In the genomic region with DNA sequence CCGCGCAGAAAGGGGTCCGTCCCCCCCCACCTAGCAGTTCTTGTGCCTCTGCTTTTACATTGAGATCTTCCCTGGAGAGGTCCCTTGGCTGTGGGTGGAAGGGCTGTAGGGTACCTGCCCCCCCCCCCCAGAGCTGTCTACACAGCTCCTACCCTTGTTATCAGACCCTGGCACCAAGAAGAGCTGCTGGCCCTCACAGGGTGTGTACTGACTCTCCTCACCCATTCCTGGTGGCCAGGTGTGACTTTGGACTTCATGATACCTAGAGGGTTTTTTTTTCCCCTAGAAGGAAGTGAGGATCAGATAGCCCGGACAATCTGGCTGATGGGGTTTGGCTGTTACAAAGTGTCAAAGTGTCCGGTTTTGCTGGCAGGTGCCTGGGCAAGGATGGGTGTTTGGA, we compare ENCODE assay signal across 23 mouse cellular contexts. TPM values are rescaled to one million over a fixed set of nuclear protein-coding genes. Genes with fewer than 3 reads are reported as not detected.
A peak's percentile ranks its signal among the peaks of the same experiment; 100 is the strongest.
DNase-seq lines count a peak whose midpoint lies in the region; ATAC-seq and TF ChIP-seq lines count a peak whose summit lies in the region.
"Had no signal": no experiment of that assay in that cellular context is flagged by ENCODE, and none has a peak within 500 bp of the region (broad histone marks: within the 10 kb centered on the region; RNA-seq: fewer than 3 reads in every experiment).

No protein-coding gene starts in this region.

- 0 out of 2 replicates have a peak overlapping the region, but pooled peaks have one; percentile 87 for H3K4me2 ChIP-seq in embryonic facial prominence, embryonic 15.5 days (replicated peaks)
- H3K4me2 ChIP-seq in intestine, embryonic 14.5 days (ENCODE audit: low read length) = peak overlapping the region; percentile 78; the same call in 1 of the 2 replicates
- H3K4me2 ChIP-seq in intestine, postnatal 0 days (replicated peaks; ENCODE audit: low read depth) = peak overlapping the region; percentile 69
- H3K4me2 ChIP-seq: heart, embryonic 11.5 days; hindbrain, embryonic 14.5 days had no signal

- H3K27me3 ChIP-seq in embryonic facial prominence, embryonic 15.5 days = peaks cover 4% of the 10 kb centered on the region; the same call in 1 of the 2 replicates
- H3K27me3 ChIP-seq in embryonic facial prominence, embryonic 10.5 days (replicated peaks; ENCODE audit: low read depth, poor library complexity, severe bottlenecking) = peaks cover 52% of the 10 kb centered on the region
- no peaks in the 10 kb centered on the region for H3K27me3 ChIP-seq in intestine, embryonic 14.5 days (replicated peaks; ENCODE audit: control insufficient read depth, insufficient read depth, low read length)
- H3K27me3 ChIP-seq in intestine, postnatal 0 days (replicated peaks; ENCODE audit: control insufficient read depth, insufficient read depth, low read length) = no peaks in the 10 kb centered on the region

- H3K9me3 ChIP-seq in embryonic facial prominence, embryonic 15.5 days (replicated peaks) = no peaks in the 10 kb centered on the region
- no peaks in the 10 kb centered on the region for H3K9me3 ChIP-seq in embryonic facial prominence, embryonic 10.5 days
- no peaks in the 10 kb centered on the region for H3K9me3 ChIP-seq in intestine, embryonic 14.5 days (ENCODE audit: control insufficient read depth, low read length)
- H3K9me3 ChIP-seq in intestine, postnatal 0 days (ENCODE audit: control insufficient read depth) = no peaks in the 10 kb centered on the region

- ATAC-seq in embryonic facial prominence, embryonic 15.5 days (ENCODE audit: insufficient number of reproducible peaks, low FRiP score, low TSS enrichment, low read depth) = no peak
- no peak for ATAC-seq in intestine, embryonic 14.5 days (replicated peaks; ENCODE audit: low FRiP score, low TSS enrichment, low read depth)
- ATAC-seq in intestine, postnatal 0 days = peak; percentile 42
- ATAC-seq in monocyte, adult 5-6 weeks (replicated peaks; ENCODE audit: insufficient number of reproducible peaks, low FRiP score, low TSS enrichment, poor library complexity, severe bottlenecking) = no peak
- ATAC-seq: activated CD4-positive, CD25-positive, alpha-beta regulatory T cell, adult 4 months; forebrain, embryonic 14.5 days; forebrain, postnatal 0 days; hindbrain, postnatal 0 days had no signal

- no peak for TF ChIP-seq CTCF in intestine, postnatal 0 days (IDR thresholded peaks at IDR 0.05; ENCODE audit: low read depth)

- H3K9ac ChIP-seq in embryonic facial prominence, embryonic 15.5 days = no peak overlapping the region
- H3K9ac ChIP-seq in intestine, embryonic 14.5 days (ENCODE audit: low read length) = no peak overlapping the region
- H3K9ac ChIP-seq in intestine, postnatal 0 days (ENCODE audit: low read depth, low read length) = 0 out of 2 replicates have a peak overlapping the region, but pooled peaks have one; percentile 17
- H3K9ac ChIP-seq: forebrain, postnatal 0 days; hindbrain, embryonic 14.5 days had no signal

- H3K27ac ChIP-seq in embryonic facial prominence, embryonic 15.5 days (replicated peaks) = no peak overlapping the region
- no peak overlapping the region for H3K27ac ChIP-seq in embryonic facial prominence, embryonic 10.5 days (replicated peaks)
- no peak overlapping the region for H3K27ac ChIP-seq in intestine, embryonic 14.5 days (ENCODE audit: low read depth)
- peak overlapping the region; percentile 74 for H3K27ac ChIP-seq in intestine, postnatal 0 days (ENCODE audit: low read depth, low read length)
- H3K27ac ChIP-seq: gastrocnemius, adult 2 months; hindbrain, embryonic 14.5 days; hindbrain, postnatal 0 days had no signal

- H3K4me3 ChIP-seq in embryonic facial prominence, embryonic 15.5 days (replicated peaks) = no peak overlapping the region
- no peak overlapping the region for H3K4me3 ChIP-seq in embryonic facial prominence, embryonic 10.5 days
- no peak overlapping the region for H3K4me3 ChIP-seq in intestine, embryonic 14.5 days (ENCODE audit: low read depth, low read length)
- no peak overlapping the region for H3K4me3 ChIP-seq in intestine, postnatal 0 days (ENCODE audit: low read depth, low read length)
- H3K4me3 ChIP-seq: gastrocnemius, adult 2 months had no signal

- 93% methylated on average over 5 of the region's 5 CpGs for WGBS in embryonic facial prominence, embryonic 15.5 days
- WGBS in embryonic facial prominence, embryonic 10.5 days = 88% methylated on average over 5 of the region's 5 CpGs
- 87% methylated on average over 5 of the region's 5 CpGs for WGBS in intestine, embryonic 14.5 days
- 72% methylated on average over 5 of the region's 5 CpGs for WGBS in intestine, postnatal 0 days

- DNase-seq in embryonic facial prominence, embryonic 10.5 days (ENCODE audit: low spot score) = no peak
- no peak for DNase-seq in intestine, embryonic 14.5 days (ENCODE audit: low spot score)
- no peak for DNase-seq in heart, postnatal 25 days (ENCODE audit: low spot score)
- DNase-seq: adrenal gland, adult 8-10 months; adrenal gland, postnatal 25 days; cerebellum, adult 11-12 months; cerebellum, adult 8-10 months; cerebellum, postnatal 10 days; cerebellum, postnatal 36 days; embryo, embryonic 11 days; forebrain, postnatal 0 days; gastrocnemius, adult 2 months; gastrocnemius, postnatal 14 days; heart, adult 11 months; heart, postnatal 36 days had no signal

- peaks cover 22% of the 10 kb centered on the region for H3K4me1 ChIP-seq in embryonic facial prominence, embryonic 15.5 days
- H3K4me1 ChIP-seq in embryonic facial prominence, embryonic 10.5 days = peaks cover 20% of the 10 kb centered on the region
- H3K4me1 ChIP-seq in intestine, embryonic 14.5 days (replicated peaks; ENCODE audit: control insufficient read depth, insufficient read depth, low read length) = peaks cover 11% of the 10 kb centered on the region
- H3K4me1 ChIP-seq in intestine, postnatal 0 days (replicated peaks; ENCODE audit: control insufficient read depth, insufficient read depth, low read length) = peaks cover 8% of the 10 kb centered on the region; the same call in 1 of the 2 replicates

- intact Hi-C loops in heart, postnatal 25 days (cut with DNase I) = no loop called here

- peaks cover 2% of the 10 kb centered on the region; the same call in 1 of the 2 replicates for H3K36me3 ChIP-seq in embryonic facial prominence, embryonic 15.5 days
- H3K36me3 ChIP-seq in embryonic facial prominence, embryonic 10.5 days (replicated peaks) = peaks cover 4% of the 10 kb centered on the region; the same call in 1 of the 2 replicates
- peaks cover 6% of the 10 kb centered on the region for H3K36me3 ChIP-seq in intestine, embryonic 14.5 days (ENCODE audit: control insufficient read depth, insufficient read depth, low read length)
- peaks cover 12% of the 10 kb centered on the region for H3K36me3 ChIP-seq in intestine, postnatal 0 days (ENCODE audit: control insufficient read depth, insufficient read depth)

RNA-seq across cellular contexts. Expression of a gene that starts 2.2 kb away (rescaled TPM):
- polyA plus RNA-seq in embryonic facial prominence, embryonic 15.5 days (2015; fragmentation: Nextera tagmentation; extraction: Ambion mirVana) = 107 and 118 TPM in 2 replicates
- 16.5 and 19.4 TPM in 2 replicates for polyA plus RNA-seq in embryonic facial prominence, embryonic 10.5 days (2016; fragmentation: Nextera tagmentation; extraction: Ambion mirVana)
- 135 and 136 TPM in 2 replicates for polyA plus RNA-seq in intestine, embryonic 14.5 days (2014; fragmentation: Nextera tagmentation; extraction: Ambion mirVana)
- polyA plus RNA-seq in intestine, postnatal 0 days (2015; fragmentation: Nextera tagmentation; extraction: Ambion mirVana) = 204 and 222 TPM in 2 replicates
- 1.5 to 2.3 TPM (median 1.8 TPM) in 3 replicates for total RNA-seq in monocyte, adult 5-6 weeks (2017)
- total RNA-seq in heart, postnatal 25 days (2021) = under 1 TPM; 0.17 to 0.18 TPM
- polyA plus RNA-seq: activated CD4-positive, CD25-positive, alpha-beta regulatory T cell, adult 4 months had no signal

RNA-seq across cellular contexts. Expression of a gene that starts 29.6 kb away (rescaled TPM):
- polyA plus RNA-seq in embryonic facial prominence, embryonic 15.5 days (2015; fragmentation: Nextera tagmentation; extraction: Ambion mirVana) = 11.2 and 13.4 TPM in 2 replicates
- 9.1 and 12.1 TPM in 2 replicates for polyA plus RNA-seq in embryonic facial prominence, embryonic 10.5 days (2016; fragmentation: Nextera tagmentation; extraction: Ambion mirVana)
- 11.1 and 12.9 TPM in 2 replicates for polyA plus RNA-seq in intestine, embryonic 14.5 days (2014; fragmentation: Nextera tagmentation; extraction: Ambion mirVana)
- polyA plus RNA-seq in intestine, postnatal 0 days (2015; fragmentation: Nextera tagmentation; extraction: Ambion mirVana) = 42.9 and 44.4 TPM in 2 replicates
- total RNA-seq in monocyte, adult 5-6 weeks (2017) = 6.7 to 16.8 TPM (median 7.3 TPM) in 3 replicates
- 10 to 100 TPM; 12.4 to 16.2 TPM for total RNA-seq in heart, postnatal 25 days (2021)

RNA-seq across cellular contexts. Expression of a gene that starts 45.4 kb away (rescaled TPM):
- 2.3 and 3.4 TPM in 2 replicates for polyA plus RNA-seq in embryonic facial prominence, embryonic 15.5 days (2015; fragmentation: Nextera tagmentation; extraction: Ambion mirVana)
- 3.3 and 3.6 TPM in 2 replicates for polyA plus RNA-seq in embryonic facial prominence, embryonic 10.5 days (2016; fragmentation: Nextera tagmentation; extraction: Ambion mirVana)
- polyA plus RNA-seq in intestine, embryonic 14.5 days (2014; fragmentation: Nextera tagmentation; extraction: Ambion mirVana) = 4.0 and 4.7 TPM in 2 replicates
- 1.2 and 1.5 TPM in 2 replicates for polyA plus RNA-seq in intestine, postnatal 0 days (2015; fragmentation: Nextera tagmentation; extraction: Ambion mirVana)
- total RNA-seq in monocyte, adult 5-6 weeks (2017) = 10.1 to 17.4 TPM in 2 of 3 replicates, not detected in the other
- under 1 TPM in 1 of 2 experiments, not detected in 1; 0.88 TPM for total RNA-seq in heart, postnatal 25 days (2021)
